Mouse (Mus musculus) lung, adult 2 months (tissue): ENCODE data around the gene Dph2. TPM values are rescaled to one million over a fixed set of nuclear protein-coding genes. Genes with fewer than 3 reads are reported as not detected.

Experiments
- DNase-seq: peaks from one replicate; pipeline ENCODE4 v3.0.0; 2022
- H3K4me1 ChIP-seq: fragments of 200-500 bp; 2 replicates; pipeline ENCODE4 v1.6.1; 2011; ENCODE audit warnings: low read length; ENCODE audit not compliant: control insufficient read depth, insufficient read depth
- H3K4me3 ChIP-seq: fragments of 200-500 bp; replicated peaks from 2 replicates; pipeline ENCODE3; 2011; ENCODE audit warnings: low read depth, mild to moderate bottlenecking, control low read depth, low read length; ENCODE audit errors: extremely low read depth
- CTCF ChIP-seq: fragments of 200-500 bp; IDR thresholded peaks from 2 replicates; pipeline ENCODE4 v1.5.1; 2011; ENCODE audit warnings: mild to moderate bottlenecking, low read length, control low read depth; ENCODE audit not compliant: insufficient read depth
- POLR2A ChIP-seq: fragments of 200-500 bp; IDR thresholded peaks from 2 replicates; pipeline ENCODE4 v1.6.1; 2011; ENCODE audit warnings: low read depth, mild to moderate bottlenecking, control low read depth, low read length, borderline replicate concordance; ENCODE audit errors: extremely low read depth
- WGBS: fragments of 180-500 bp; shearing (Covaris S2); methylation state at CpG from one replicate; pipeline ENCODE4 v1.1.7; 2018; 5-methylcytosine and 5-hydroxymethylcytosine counted together
- polyA plus RNA-seq: library from polyadenylated mRNA; depleted of rRNA; stranded (reverse); fragments of >200 nt; gene quantifications from 2 replicates; pipeline ENCODE4 v1.2.3, GENCODE M21; 2012

The Dph2 gene
- polyA plus RNA-seq, 1 experiment = 10.7 TPM

DNA sequence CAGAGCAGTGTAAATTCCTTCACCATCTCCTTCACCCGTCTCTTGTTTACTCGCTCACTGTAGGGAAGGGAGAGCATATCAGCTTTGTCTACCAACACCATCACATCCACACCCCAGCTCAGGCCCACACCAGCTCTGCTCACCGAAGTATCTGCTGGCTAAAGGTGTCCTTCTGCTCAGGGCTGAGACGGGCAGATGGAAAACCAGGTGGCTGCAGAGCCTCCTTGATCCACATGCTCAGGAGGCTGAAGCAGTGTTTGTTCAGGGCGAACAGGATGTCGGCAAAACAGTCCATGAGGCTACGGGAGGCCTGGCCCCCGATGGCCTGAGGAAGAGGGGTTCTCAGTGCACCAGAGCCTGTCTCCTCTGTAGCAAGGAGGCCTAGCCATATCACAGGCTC, 2.8 kb upstream of the Dph2 start:
- no peak for DNase-seq
- no peak for TF ChIP-seq POLR2A
- no peak for TF ChIP-seq CTCF
- 87% methylated on average over 8 of the region's 8 CpGs for WGBS
- no peaks in the 10 kb centered on the region for H3K4me1 ChIP-seq
- H3K4me3 ChIP-seq = no peak overlapping the region

DNA sequence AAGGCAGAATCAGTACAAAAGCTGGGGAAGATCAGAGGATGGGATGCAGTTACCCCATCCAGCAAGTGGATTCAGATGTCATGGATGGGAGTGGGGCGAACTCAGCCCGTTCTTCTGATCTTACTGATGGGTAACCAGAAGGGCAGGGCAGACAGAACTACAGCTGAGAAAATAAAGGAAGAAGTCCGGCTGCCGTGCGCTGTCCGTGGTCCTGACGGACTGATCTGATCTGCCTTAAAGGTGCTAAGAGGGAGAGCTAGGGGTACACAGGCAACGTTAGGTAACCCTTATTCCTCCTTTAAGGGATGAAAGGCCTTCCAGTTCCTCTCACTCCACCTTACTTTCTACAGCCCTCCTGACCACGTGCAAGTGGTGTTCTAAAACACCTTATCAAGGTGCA, 1.5 kb upstream of the Dph2 start:
- 17% methylated on average over 9 of the region's 9 CpGs for WGBS
- TF ChIP-seq POLR2A (no peak), CTCF (no peak)
- H3K4me3 ChIP-seq = no peak overlapping the region
- DNase-seq = peak; percentile 39
- H3K4me1 ChIP-seq = no peaks in the 10 kb centered on the region

GRCm38 (mm10) chr4:117890750-117891149, 1.1 kb downstream of the Dph2 start:
- Histone ChIP-seq H3K4me3 (no peak overlapping the region), H3K4me1 (peaks cover 5% of the 10 kb centered on the region; the same call in 1 of the 2 replicates)
- DNase-seq = no peak
- no peak for TF ChIP-seq POLR2A
- 88% methylated on average over 8 of the region's 8 CpGs for WGBS

DNA sequence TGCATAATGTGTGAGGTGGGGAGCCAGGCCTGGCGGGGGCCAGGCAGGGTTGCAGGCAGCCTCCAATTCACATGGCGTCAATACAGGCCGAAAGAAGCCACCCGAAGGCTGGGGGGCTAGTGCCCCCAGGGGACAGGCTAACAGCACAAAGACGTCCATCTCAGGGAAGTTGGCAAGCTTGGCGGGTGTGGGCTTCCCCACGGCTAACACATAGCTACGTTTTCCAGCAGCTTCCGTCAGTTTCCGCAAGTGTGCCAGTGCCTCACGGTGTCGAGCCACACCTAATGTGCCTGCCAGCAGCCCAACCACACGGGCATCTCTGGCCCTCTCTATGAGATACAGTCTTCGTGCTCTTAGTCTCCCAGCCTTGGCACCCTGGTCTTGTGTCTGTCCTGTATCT, 1.8 kb downstream of the Dph2 start:
- no peak for DNase-seq
- WGBS = 91% methylated on average over 14 of the region's 14 CpGs
- Histone ChIP-seq H3K4me1 (peaks cover 5% of the 10 kb centered on the region; the same call in 1 of the 2 replicates), H3K4me3 (no peak overlapping the region)
- TF ChIP-seq CTCF = no peak

GRCm38 (mm10) chr4:117889471-117889870, 2.4 kb downstream of the Dph2 start:
- 92% methylated on average over 15 of the region's 15 CpGs for whole genome bisulfite sequencing
- TF ChIP-seq POLR2A (no peak), CTCF (no peak)
- Histone ChIP-seq H3K4me1 (peaks cover 5% of the 10 kb centered on the region; the same call in 1 of the 2 replicates), H3K4me3 (no peak overlapping the region)
- no peak for DNase-seq

DNA sequence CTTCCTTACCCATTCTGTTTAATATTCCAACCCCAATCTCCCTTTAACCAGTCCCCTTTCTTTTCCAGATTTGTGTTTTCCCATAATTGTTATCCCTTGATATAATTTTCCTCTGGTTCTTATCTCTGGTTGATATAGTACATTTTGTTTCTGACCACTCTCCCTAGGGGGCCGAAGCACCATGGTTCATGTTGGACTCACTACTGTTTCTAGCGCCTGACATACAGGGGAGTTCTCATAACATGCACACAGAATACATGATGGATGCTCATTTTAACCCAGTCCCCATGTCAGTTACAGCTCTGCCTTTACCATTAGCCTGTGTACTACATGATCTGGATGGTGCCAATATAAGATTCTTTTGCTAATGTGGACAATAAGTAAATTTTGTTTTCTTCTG, 3.9 kb downstream of the Dph2 start:
- WGBS = 66% methylated on average over 2 of the region's 2 CpGs
- DNase-seq = no peak
- no peak overlapping the region for H3K4me3 ChIP-seq
- H3K4me1 ChIP-seq = peaks cover 9% of the 10 kb centered on the region
- no peak for TF ChIP-seq CTCF
- TF ChIP-seq POLR2A = no peak

DNA sequence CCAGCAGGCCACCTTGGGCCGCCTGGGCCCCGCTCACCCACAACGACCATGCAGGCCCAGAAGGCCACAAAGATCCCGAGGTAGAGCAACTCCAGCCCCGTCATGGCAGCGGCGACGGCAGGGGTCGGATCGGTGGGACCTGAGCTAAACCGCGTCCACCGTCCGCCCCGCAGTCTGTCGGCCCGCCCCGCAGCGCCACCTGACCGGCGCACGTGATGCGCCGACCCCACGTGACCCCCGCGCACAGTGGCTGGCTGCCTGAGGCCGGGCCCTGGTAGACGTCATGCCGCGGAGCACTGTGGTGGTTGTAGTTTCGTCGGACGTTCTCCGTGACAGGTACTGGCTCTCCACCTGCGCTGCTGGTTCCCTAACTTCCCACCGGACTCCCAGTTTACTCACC, 4.7 kb downstream of the Dph2 start, which contains the start of gene Atp6v0b:
TSS of gene Atp6v0b (minus strand) at position 201 of the 400 bp plus-strand sequence.
- DNase-seq = peak; percentile 93
- peak within 1 kb of the TSS; percentile 93 for H3K4me3 ChIP-seq
- peaks cover 9% of the 10 kb centered on the region for H3K4me1 ChIP-seq
- TF ChIP-seq CTCF = no peak
- TF ChIP-seq POLR2A = peak; percentile 93
- WGBS = under 1% methylated on average over 37 of the region's 37 CpGs

- peak overlapping the region; percentile 93 for H3K4me3 ChIP-seq
- DNase-seq = no peak
- TF ChIP-seq POLR2A = no peak
- TF ChIP-seq CTCF = no peak
- 1% methylated on average over 23 of the region's 24 CpGs for WGBS
- H3K4me1 ChIP-seq = peaks cover 9% of the 10 kb centered on the region
Observed at GRCm38 (mm10) chr4:117886644-117887043, 5.2 kb downstream of the Dph2 start.

DNA sequence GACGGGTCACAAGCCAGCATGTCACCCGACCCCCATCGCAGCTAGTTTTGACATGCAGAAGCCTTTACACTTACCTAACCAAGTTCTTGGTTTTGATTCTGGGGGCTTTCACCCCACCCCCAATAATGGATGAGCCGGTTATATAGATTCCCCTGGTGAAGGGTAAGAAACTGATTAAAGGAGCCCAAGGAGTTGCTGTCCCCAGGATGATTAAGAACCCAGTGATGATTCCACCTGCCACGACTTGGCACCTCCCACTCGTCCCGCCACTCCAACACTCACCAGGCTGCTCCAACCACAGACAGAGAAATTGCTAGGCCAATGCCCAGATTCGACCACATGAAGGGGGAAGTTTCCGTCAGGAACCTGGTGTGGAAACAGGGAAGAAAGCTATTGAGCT, 5.8 kb downstream of the Dph2 start:
- TF ChIP-seq CTCF = no peak
- no peak for TF ChIP-seq POLR2A
- WGBS = 74% methylated on average over 9 of the region's 9 CpGs
- Histone ChIP-seq H3K4me1 (peaks cover 9% of the 10 kb centered on the region), H3K4me3 (peak overlapping the region; percentile 93)
- no peak for DNase-seq

- DNase-seq = no peak
- no peak overlapping the region for H3K4me3 ChIP-seq
- peaks cover 9% of the 10 kb centered on the region for H3K4me1 ChIP-seq
- WGBS = 92% methylated on average over 10 of the region's 10 CpGs
- TF ChIP-seq CTCF (no peak), POLR2A (no peak)
Observed at GRCm38 (mm10) chr4:117885093-117885492, 6.7 kb downstream of the Dph2 start.
